Mouse (Mus musculus) lung, adult 2 months (tissue): ENCODE measurements at regions not wholly inside any gene's neighbourhood (a gene's known extent, or its start where the extent isn't known, plus 50 kb on each side); places are given as distances from the start of the nearest gene placed in this dataset.

Source experiments
- CTCF ChIP-seq: fragments of 200-500 bp; IDR thresholded peaks from 2 replicates; pipeline ENCODE4 v1.5.1; 2011; ENCODE audit warnings: mild to moderate bottlenecking, low read length, control low read depth; ENCODE audit not compliant: insufficient read depth
- POLR2A ChIP-seq: fragments of 200-500 bp; IDR thresholded peaks from 2 replicates; pipeline ENCODE4 v1.6.1; 2011; ENCODE audit warnings: low read depth, mild to moderate bottlenecking, control low read depth, low read length, borderline replicate concordance; ENCODE audit errors: extremely low read depth

GRCm38 (mm10) chr16:50516579-50516978, 74.4 kb downstream of the Ccdc54 start:
- TF ChIP-seq CTCF (no peak), POLR2A (no peak)
